Mouse (Mus musculus) midbrain, embryonic 11.5 days (tissue): ENCODE data around the gene Pop7. TPM values are rescaled to one million over a fixed set of nuclear protein-coding genes. Genes with fewer than 3 reads are reported as not detected.
A peak's percentile ranks its signal among the peaks of the same experiment; 100 is the strongest.

ENCODE experiments used
- ATAC-seq: fragments of 200-750 bp; cut with Nextera tagmentation; 2 replicates; pipeline ENCODE4 v1.8.0; 2017; ENCODE audit warnings: moderate TSS enrichment, moderate library complexity; ENCODE audit not compliant: low FRiP score
- DNase-seq: peaks from one replicate; pipeline ENCODE4 v3.0.0; 2015; ENCODE audit warnings: low spot score; ENCODE audit errors: missing footprints
- H3K27ac ChIP-seq: fragments of 300-500 bp; sonication (generic); 2 replicates; pipeline ENCODE4 v1.5.1; 2014; ENCODE audit warnings: low read depth, low read length
- H3K27me3 ChIP-seq: fragments of 300-500 bp; sonication (generic); 2 replicates; pipeline ENCODE4 v1.6.1; 2014; ENCODE audit warnings: mild to moderate bottlenecking, low read length, moderate library complexity, mixed read lengths; ENCODE audit not compliant: control insufficient read depth, insufficient read depth
- H3K36me3 ChIP-seq: fragments of 300-500 bp; sonication (generic); 2 replicates; pipeline ENCODE4 v1.6.1; 2014; ENCODE audit warnings: mild to moderate bottlenecking, low read length, moderate library complexity, mixed read lengths; ENCODE audit not compliant: control insufficient read depth, insufficient read depth
- H3K4me1 ChIP-seq: fragments of 300-500 bp; sonication (generic); 2 replicates; pipeline ENCODE4 v1.6.1; 2014; ENCODE audit warnings: low read length; ENCODE audit not compliant: control insufficient read depth, insufficient read depth
- H3K4me2 ChIP-seq: fragments of 300-500 bp; sonication (generic); 2 replicates; pipeline ENCODE4 v1.6.1; 2014; ENCODE audit warnings: mild to moderate bottlenecking, moderate library complexity
- H3K4me3 ChIP-seq: fragments of 300-500 bp; sonication (generic); 2 replicates; pipeline ENCODE4 v1.5.1; 2014; ENCODE audit warnings: low read depth, low read length
- H3K9ac ChIP-seq: fragments of 300-500 bp; sonication (generic); 2 replicates; pipeline ENCODE4 v1.6.1; 2014; ENCODE audit warnings: low read length
- H3K9me3 ChIP-seq: fragments of 300-500 bp; sonication (generic); 2 replicates; pipeline ENCODE4 v1.6.1; 2016; ENCODE audit warnings: low read length; ENCODE audit not compliant: control insufficient read depth
- WGBS: fragments of 180-500 bp; shearing (Covaris S2); extraction: QIAGEN DNeasy Blood & Tissue Kit; methylation state at CpG from one replicate; pipeline ENCODE4 v1.1.7; 2014; 5-methylcytosine and 5-hydroxymethylcytosine counted together
- polyA plus RNA-seq: library from polyadenylated mRNA; unstranded; fragments of >200 nt; fragmentation: Nextera tagmentation; extraction: Ambion mirVana; gene quantifications from 2 replicates; pipeline ENCODE4 v1.2.1, GENCODE M21; 2014

Pop7 gene
- polyA plus RNA-seq, 1 experiment from 2014 or later = 54.8 TPM

DNA sequence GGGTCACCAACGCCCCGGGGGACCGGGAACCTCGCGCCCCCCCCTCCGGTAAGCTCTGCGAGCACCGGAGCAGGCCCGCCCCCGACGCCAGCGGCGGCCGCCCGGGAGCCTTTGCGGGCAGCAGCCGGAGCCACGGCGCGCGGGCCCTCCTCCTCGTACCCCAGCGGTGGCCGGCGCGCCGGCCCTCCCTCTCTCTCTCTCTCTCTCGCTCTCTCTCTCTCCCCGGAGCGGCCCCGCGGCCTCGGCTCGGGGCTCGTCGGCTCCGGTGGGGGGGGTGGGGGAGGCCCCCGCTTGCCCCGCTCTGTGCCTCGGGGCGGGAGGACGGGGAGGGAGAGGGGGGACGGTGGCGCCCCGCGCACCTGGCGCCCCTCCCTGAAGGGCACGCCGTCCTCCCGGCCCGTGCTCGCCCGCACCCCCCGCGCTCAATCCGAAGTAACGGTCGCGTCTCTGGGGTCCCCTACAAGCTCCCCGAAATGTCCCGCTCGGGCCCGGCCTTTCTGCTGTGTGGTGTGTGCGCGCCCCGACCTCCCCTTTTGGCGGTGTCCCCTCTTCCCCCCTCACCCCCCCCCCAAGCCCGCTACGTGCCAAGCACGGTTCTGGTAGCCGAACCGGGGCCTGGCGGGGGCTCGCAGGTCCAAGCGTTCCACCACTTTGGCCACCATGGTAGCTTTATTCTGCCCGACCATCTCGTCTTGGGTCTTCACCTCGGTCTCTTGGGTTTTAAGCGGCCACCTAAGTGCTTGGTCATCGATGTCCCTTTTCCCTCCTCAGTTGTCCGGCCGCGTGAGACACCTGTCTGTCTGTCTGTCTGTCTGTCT, 8.5 kb upstream of the Pop7 start:
- ATAC-seq (peak; percentile 65), DNase-seq (peak; percentile 91)
- H3K4me2 ChIP-seq = peak overlapping the region; percentile 92
- H3K9ac ChIP-seq = peak overlapping the region; percentile 99
- H3K36me3 ChIP-seq = no peaks in the 10 kb centered on the region
- no peaks in the 10 kb centered on the region for H3K27me3 ChIP-seq
- peaks cover 26% of the 10 kb centered on the region for H3K4me1 ChIP-seq
- peak overlapping the region; percentile 100 for H3K4me3 ChIP-seq
- under 1% methylated on average over 49 of the region's 83 CpGs for WGBS
- H3K27ac ChIP-seq = peak overlapping the region; percentile 79
- no peaks in the 10 kb centered on the region for H3K9me3 ChIP-seq

DNA sequence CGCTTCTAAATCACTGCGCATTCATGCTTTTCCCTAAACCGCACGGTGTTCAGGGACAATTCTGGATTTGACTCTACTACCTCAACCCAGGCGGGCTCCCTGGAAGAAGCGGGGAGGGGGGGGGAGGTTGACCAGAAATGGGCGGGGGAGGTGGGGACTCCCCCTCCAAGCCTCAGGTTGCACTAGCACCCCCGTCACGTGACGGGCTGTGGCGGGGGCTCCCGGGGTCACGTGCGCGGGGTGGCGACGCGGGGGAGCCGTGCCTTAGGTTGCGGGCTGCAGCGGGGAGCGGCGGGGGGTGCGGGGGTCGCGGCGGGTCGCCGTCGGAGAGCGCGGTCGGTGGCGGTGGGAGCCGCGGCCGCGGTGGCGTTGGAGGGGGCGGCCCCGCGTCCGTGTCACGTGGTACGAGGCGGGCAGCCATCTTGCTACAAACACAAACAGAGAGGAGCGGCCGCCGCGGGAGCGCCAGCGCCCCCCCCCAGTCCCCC, 7.7 kb upstream of the Pop7 start:
- peak overlapping the region; percentile 99 for H3K9ac ChIP-seq
- H3K27me3 ChIP-seq = no peaks in the 10 kb centered on the region
- ATAC-seq (peak; percentile 85), DNase-seq (peak; percentile 94)
- 2% methylated on average over 24 of the region's 52 CpGs for WGBS
- H3K9me3 ChIP-seq = no peaks in the 10 kb centered on the region
- H3K36me3 ChIP-seq = no peaks in the 10 kb centered on the region
- H3K4me3 ChIP-seq = peak overlapping the region; percentile 100
- H3K27ac ChIP-seq = peak overlapping the region; percentile 79
- peaks cover 26% of the 10 kb centered on the region for H3K4me1 ChIP-seq
- H3K4me2 ChIP-seq = peak overlapping the region; percentile 92

DNA sequence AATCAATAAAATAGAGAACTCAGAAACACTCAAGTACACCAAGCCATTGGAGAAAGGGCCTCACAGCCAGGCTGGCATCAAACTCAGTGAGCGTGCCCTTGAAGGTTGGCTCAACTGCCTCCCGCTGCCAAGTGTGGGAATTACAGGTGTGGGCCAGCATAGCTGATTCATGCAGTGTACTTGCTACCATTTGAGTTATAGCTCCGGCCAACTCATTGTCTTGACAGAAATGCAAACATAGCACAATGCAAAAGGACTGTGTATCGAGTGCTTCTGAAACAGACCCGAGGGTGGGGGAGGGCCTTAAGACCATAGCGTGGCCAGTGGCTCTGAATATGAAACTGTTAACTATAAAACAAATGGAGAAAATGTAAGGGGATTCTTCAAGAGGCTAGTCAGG, 1.7 kb upstream of the Pop7 start:
- H3K27me3 ChIP-seq = no peaks in the 10 kb centered on the region
- ATAC-seq (no peak), DNase-seq (no peak)
- H3K4me3 ChIP-seq = no peak overlapping the region
- no peak overlapping the region for H3K9ac ChIP-seq
- WGBS = 89% methylated on average over 6 of the region's 6 CpGs
- H3K36me3 ChIP-seq = no peaks in the 10 kb centered on the region
- no peaks in the 10 kb centered on the region for H3K9me3 ChIP-seq
- no peak overlapping the region for H3K4me2 ChIP-seq
- no peak overlapping the region for H3K27ac ChIP-seq
- H3K4me1 ChIP-seq = peaks cover 9% of the 10 kb centered on the region

DNA sequence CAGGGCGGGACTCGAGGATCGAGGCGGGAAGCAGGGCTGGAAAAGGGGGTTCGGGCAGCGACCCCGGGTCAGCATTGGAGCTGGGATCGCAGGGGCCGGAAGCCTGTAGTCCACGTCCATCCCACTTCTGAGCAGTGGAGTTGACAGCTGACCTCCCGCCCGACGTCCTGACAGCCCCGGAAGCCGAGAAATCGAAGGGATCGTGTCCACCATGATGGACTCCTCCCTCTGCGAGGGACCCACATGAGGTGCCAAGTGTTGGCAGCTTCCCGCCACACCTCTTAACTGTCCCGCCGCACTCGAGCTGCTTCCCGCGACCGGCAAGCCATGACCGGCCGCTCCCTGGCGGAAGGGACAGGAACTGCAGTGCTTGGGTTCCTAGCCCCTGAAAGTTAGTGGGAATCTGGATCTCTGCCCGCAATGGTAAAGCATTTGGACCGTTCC, 371 bp upstream of the Pop7 start:
- H3K4me3 ChIP-seq = peak overlapping the region; percentile 61
- H3K4me1 ChIP-seq = peaks cover 9% of the 10 kb centered on the region
- peak overlapping the region; percentile 42 for H3K27ac ChIP-seq
- peak overlapping the region; percentile 63 for H3K4me2 ChIP-seq
- peak overlapping the region; percentile 60 for H3K9ac ChIP-seq
- WGBS = 1% methylated on average over 30 of the region's 30 CpGs
- ATAC-seq (peak; percentile 81), DNase-seq (no peak)
- H3K9me3 ChIP-seq = no peaks in the 10 kb centered on the region
- H3K27me3 ChIP-seq = no peaks in the 10 kb centered on the region
- H3K36me3 ChIP-seq = no peaks in the 10 kb centered on the region

GRCm38 (mm10) chr5:137500186-137500585, 2.1 kb downstream of the Pop7 start:
- no peak overlapping the region for H3K4me3 ChIP-seq
- H3K4me2 ChIP-seq = no peak overlapping the region
- H3K27ac ChIP-seq = no peak overlapping the region
- H3K27me3 ChIP-seq = no peaks in the 10 kb centered on the region
- DNase-seq = no peak
- H3K4me1 ChIP-seq = peaks cover 9% of the 10 kb centered on the region
- no peaks in the 10 kb centered on the region for H3K36me3 ChIP-seq
- no peak for ATAC-seq
- 91% methylated on average over 7 of the region's 7 CpGs for WGBS
- H3K9me3 ChIP-seq = no peaks in the 10 kb centered on the region
- no peak overlapping the region for H3K9ac ChIP-seq

DNA sequence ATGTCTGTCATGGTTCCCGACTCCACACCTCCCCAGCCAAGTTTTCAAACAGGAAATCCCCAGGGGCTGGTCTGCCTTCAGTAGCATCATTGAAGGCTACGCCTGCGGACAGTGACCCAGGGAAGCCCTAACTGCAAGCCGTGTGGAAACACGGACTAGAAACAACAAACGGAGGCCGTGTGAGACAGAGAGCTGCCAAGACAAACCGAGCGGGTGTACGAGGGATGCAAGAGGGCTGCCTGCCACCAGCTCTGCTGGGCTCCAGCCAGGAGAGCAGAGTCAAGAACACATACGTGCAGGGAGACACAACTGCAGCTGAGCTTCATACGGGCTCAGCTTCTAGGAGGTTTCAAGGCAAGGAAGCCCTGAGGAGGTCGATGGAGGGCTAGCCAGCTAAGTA, 8.5 kb downstream of the Pop7 start:
- no peak overlapping the region for H3K4me3 ChIP-seq
- no peaks in the 10 kb centered on the region for H3K36me3 ChIP-seq
- H3K27me3 ChIP-seq = no peaks in the 10 kb centered on the region
- ATAC-seq = no peak
- DNase-seq = no peak
- no peak overlapping the region for H3K27ac ChIP-seq
- no peak overlapping the region for H3K4me2 ChIP-seq
- H3K4me1 ChIP-seq = no peaks in the 10 kb centered on the region
- WGBS = 80% methylated on average over 13 of the region's 13 CpGs
- H3K9ac ChIP-seq = no peak overlapping the region
- H3K9me3 ChIP-seq = no peaks in the 10 kb centered on the region

GRCm38 (mm10) chr5:137491559-137491958, 10.8 kb downstream of the Pop7 start:
- WGBS = 59% methylated on average over 4 of the region's 4 CpGs
- ATAC-seq = no peak
- H3K4me3 ChIP-seq = no peak overlapping the region

DNA sequence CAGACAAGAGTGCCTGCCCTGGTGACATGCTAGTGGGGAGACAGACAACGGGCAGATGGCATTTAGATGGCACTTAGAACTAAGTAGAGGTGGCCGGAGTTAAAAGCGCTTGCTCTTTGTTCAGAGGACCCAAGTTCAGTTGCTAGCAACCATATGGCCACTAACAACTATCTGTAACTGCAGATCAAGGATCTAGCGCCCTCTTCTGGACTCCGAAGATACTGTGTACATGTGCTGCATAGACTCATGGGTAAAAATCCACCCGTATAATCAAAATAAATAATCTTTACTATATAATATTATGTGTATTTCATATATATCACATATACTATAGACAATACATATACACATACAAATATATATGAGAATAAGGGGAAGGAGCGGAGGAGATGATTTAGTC, 14.7 kb downstream of the Pop7 start:
- no peaks in the 10 kb centered on the region for H3K36me3 ChIP-seq
- H3K9ac ChIP-seq = no peak overlapping the region
- H3K27me3 ChIP-seq = no peaks in the 10 kb centered on the region
- WGBS = 89% methylated on average over 7 of the region's 7 CpGs
- ATAC-seq = no peak
- no peaks in the 10 kb centered on the region for H3K9me3 ChIP-seq
- H3K4me2 ChIP-seq = no peak overlapping the region
- DNase-seq = no peak
- no peak overlapping the region for H3K27ac ChIP-seq
- H3K4me3 ChIP-seq = no peak overlapping the region
- peaks cover 14% of the 10 kb centered on the region for H3K4me1 ChIP-seq

More at GRCm38 (mm10) chr5:137491559-137491958, 10.8 kb downstream of the Pop7 start:
- H3K4me2 ChIP-seq = no peak overlapping the region
- H3K36me3 ChIP-seq = no peaks in the 10 kb centered on the region
- no peak overlapping the region for H3K27ac ChIP-seq
- no peaks in the 10 kb centered on the region for H3K9me3 ChIP-seq
- H3K27me3 ChIP-seq = no peaks in the 10 kb centered on the region
- H3K4me1 ChIP-seq = no peaks in the 10 kb centered on the region
- DNase-seq = no peak
- no peak overlapping the region for H3K9ac ChIP-seq

GRCm38 (mm10) chr5:137485851-137486155, 16.5 kb downstream of the Pop7 start:
- 2% methylated on average over 17 of the region's 17 CpGs for WGBS
- ATAC-seq (peak; percentile 51), DNase-seq (no peak)
- Histone ChIP-seq H3K9me3 (no peaks in the 10 kb centered on the region), H3K4me3 (peak overlapping the region; percentile 42), H3K4me1 (peaks cover 19% of the 10 kb centered on the region), H3K27me3 (no peaks in the 10 kb centered on the region), H3K4me2 (peak overlapping the region; percentile 84), H3K9ac (peak overlapping the region; percentile 66), H3K27ac (no peak overlapping the region), H3K36me3 (no peaks in the 10 kb centered on the region)
